Mouse (Mus musculus): ENCODE data around the gene Hipk3.

DNA sequence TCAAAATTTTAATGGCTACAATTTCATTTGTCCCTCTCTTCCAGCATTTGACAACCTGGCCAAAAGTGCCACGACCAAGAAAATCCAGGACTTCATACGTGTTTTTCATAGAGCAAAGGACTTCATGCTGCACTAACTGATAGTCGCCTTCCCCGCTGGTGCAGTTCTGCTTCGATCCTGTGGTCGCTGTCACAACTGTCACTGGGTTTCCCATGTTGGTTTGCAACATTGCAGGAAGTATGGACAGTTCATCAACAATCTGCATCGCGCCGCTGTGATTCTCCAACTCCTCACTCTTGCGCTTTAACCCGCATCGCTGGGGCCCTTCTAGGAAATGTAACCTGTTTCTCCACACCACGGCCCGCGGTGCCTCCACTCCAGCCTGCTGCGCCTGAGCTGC lies 23.1 kb downstream of the Hipk3 start:
- TF ChIP-seq CTCF (IDR thresholded peaks at IDR 0.05; ENCODE audit: borderline replicate concordance, insufficient read depth, low read length), result no peak
- TF ChIP-seq POLR2A (IDR thresholded peaks at IDR 0.05; ENCODE audit: low read depth, low read length), result no peak
